Mouse (Mus musculus) spleen, embryonic (tissue): ENCODE data around the gene Ubac2.

Source experiments
- CTCF ChIA-PET: fragments of 350-600 bp; sonication (Branson Sonifier 250); formaldehyde crosslinking; loops from one replicate; lab custom pipeline; 2022; lab: Charles Lee

The Ubac2 gene

DNA sequence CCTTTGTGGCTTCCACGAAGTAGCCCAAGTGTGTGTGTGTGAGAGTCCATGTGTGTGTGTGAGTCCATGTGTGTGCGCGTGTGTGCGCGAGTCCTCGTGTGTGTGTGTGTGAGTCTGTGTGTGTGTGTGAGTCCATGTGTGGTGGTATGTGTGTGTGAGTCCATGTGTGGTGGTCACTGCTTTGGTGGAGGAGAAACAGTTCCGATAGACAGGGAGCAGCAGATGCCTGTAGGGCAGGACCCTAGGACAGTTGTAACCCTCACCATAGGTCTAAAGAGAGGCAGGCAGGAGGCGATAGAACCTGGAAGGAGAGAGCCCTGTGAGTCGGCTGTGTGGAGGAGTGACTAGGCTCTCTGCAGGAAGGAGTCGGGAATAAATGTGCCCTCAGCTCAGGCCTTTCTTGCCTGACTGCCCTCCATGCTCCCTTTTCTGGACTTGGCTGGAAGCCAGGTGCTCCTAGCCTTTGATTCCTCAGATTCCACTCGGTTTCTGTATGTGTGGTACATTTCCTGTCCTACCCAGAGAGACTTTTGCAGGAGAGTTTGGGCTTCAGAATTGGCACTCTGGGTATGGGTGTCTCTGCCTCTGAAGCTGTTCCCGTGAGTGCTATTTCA lies 42.2 kb downstream of the Ubac2 start:
- CTCF ChIA-PET, result no interaction called here

DNA sequence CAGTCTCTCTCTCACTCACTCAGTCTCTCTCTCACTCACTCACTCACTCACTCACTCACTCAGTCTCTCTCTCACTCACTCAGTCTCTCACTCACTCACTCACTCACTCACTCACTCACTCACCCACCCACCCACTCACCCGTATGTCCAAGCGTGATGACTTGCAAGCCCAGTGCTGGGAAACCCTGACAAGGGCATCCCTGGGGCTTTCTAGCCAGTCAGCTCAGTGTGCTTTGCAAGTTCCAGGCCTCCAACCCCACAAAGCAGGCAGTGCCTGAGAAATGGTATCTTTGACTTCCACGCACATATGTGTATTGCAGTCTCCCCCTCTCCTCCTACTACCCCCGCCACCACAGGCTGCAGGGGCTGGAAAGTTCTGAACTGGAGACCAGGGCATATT lies 43.6 kb downstream of the Ubac2 start:
- CTCF ChIA-PET, result interaction anchor here (0.6 kb wide), 1 partner anchor 965 kb away, joined by 4 read pairs; no protein-coding TSS in a partner anchor

DNA sequence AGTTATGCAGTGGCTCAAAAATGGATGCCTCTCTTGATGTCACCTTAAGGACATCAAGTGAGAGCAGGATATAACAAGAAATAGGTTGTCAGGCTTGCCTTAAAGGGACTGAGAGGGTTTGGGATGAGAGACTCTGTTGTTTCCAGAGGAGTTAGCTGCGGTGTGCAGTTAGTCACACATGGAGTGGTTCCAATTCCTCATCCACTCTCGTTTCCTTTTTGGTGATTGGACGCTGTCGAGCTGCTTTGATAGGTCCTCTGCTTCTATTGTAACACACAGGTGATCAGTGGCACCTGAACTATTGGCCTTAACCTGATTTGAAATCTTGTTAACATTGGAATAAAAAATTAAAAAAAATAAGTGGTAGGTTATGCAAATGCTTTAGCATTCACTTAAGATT lies 44.3 kb downstream of the Ubac2 start:
- CTCF ChIA-PET, result no interaction called here

DNA sequence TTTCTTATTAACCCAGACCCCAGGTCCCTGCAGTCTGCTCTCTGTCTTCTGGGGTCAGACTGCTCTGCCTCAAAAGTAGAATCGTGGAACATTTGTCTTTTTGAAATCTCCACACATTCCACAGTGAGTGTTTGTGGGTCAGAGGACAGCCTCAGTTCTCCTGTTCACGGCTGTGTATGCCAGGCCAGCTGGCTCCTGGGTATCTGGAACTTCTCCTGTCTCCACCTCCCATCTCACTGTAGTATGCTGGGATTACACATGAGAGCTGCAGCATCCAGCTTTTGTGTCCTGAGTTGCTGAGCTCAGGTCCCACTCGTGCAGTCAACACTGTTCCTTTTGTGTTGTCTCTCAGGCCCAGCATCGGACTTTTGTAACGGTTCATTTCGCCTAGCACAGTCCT lies 46.5 kb downstream of the Ubac2 start:
- CTCF ChIA-PET, result no interaction called here

DNA sequence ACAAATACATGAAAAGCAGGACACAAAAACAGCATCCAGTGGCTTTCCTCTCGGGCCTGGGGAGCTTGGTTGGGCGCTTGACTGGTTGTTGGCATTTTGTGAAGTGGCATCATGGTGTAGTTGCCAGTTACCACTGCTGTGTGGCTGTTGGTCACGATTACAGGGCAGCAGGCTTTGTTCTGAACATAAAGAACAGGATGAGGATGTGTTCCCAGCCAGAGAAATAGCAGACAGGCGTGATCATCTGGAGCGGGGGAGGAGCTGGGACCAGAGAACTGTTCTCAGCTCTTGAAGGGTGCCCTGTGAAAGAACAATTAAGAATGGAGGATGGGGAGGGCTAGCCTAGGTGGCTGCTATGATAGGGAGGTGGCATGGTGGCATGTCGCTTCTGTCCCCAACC lies 48.5 kb downstream of the Ubac2 start:
- CTCF ChIA-PET, result interaction anchor here (1.6 kb wide), 1 partner anchor 138 kb away, joined by 4 read pairs; no protein-coding TSS in a partner anchor

DNA sequence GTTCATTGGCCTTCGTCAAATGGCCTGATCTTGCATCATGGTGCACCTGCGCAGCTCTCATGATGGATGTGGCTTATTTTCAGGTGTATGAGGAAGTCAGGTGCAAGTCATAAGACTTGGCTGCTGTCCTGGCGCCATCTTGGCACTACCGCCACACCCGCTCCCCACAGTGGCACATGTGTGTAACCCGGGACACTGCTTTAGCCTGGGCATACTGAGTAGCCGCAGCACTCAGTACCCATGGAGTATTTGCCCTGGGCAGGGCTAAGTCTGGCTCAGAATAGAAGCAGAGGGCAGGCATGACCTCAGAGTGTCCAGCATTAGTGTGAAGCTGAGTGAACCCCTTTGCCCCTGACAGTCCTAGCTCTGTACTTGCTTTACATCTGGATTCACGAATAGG lies 49.0 kb downstream of the Ubac2 start:
- CTCF ChIA-PET, result interaction anchor here (1.6 kb wide), 1 partner anchor 138 kb away, joined by 4 read pairs; no protein-coding TSS in a partner anchor

DNA sequence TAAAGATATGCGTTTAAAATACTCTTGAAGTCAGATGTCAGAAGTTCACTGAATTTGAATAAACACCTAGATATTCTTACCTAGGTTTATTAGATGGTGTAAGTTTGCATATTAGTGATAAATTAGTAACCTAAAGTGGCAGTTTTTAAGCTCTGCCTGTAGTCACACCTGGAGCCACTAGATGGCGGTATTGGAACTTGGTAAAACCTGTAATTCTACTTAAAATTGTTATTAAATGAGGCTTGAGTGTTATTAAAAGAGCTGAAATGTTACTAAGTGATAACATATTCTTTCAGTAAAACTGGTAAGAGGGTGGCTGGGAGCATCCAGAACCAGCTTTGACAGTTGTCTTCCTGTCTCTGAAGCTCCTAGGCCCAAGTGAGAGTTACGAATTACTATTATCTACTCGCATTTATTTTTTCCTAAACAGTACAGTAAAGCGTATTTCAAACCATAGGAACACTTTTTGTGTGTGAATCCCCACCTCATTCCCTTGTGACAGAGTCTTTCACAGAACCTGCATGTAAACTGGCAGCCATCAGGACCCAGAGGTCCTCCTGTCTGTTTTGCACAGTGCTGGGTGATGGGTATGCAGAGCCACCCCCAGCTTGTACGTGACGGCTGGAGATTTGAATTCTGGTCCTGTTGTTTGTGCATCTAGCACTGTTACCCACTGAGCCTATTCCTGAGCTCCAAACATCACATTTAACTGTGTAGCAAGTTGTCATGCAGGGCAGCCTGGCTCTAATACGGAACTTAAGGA lies 50.1 kb downstream of the Ubac2 start:
- CTCF ChIA-PET, result interaction anchor here (0.6 to 1.5 kb wide), 8 partner anchors 13 to 223 kb away, joined by 3 to 6 read pairs (median 4); partner anchors contain the start of gene Gpr183

DNA sequence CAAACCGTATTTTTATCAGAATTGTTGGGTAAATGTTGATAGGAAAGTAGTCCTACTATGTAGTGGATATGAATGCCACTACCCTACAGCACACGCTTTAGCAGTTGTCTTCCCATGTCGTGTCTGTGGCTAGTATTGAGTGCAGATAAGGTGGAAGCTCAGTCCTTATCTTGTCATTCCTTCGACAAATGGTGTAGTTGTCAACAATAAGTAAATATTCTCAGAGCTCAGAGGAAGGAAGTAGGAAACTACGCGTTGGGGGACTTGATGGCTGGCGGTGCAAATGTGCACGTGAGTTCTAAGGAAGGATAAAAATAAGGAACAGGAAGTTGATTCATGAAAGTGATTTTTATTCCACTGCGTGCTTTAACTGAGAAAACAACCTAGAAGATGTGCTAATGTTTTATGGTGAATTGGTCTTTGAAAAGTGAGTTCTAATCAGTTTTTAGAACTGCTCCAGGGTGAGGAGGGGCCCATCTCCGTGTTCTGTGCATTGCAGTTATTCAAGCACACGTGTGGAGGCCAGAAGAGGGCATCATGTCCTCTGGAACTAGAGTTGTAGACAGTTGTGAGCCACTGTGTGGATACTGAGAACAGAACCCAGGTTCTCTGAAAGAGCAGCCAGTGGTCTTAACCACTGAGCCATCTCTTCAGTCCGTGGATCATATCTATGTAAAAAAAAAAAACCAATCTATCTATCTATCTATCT lies 51.0 kb downstream of the Ubac2 start:
- CTCF ChIA-PET, result interaction anchor here (0.7 to 1.5 kb wide), 8 partner anchors 12 to 201 kb away, joined by 3 to 6 read pairs (median 3); partner anchors contain the start of gene Gpr183

DNA sequence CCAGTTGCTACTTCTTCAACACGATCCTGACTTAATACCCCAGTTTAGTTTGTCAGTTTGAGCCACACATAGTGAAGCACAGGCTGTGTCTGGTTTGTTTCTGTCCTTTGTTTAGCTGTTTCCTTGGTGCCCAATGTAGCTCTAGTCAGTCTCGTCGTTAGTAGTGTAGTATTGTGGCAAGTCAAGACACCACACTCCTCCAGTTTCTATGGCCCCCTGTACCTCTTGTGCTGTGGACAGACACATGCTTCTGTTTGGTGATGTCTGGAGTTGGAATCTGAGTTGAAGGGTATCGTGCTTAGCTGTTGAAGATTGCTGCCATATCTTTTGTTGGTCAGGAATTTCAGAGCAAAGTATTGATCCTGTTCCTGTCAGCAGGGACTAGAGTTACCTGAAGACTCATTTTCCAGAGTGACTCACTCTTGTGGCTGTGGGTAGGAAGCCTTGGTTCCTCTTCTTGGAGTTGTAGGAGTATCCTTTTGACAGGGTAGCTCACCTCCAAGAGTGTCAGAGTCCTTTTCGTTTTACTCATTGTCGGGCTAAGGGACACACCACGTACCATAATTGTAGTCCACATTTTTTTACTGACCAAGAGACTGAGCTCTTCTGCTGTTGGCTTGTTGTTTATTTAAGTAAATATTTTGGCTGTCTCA lies 52.4 kb downstream of the Ubac2 start:
- CTCF ChIA-PET, result interaction anchor here (0.6 to 0.7 kb wide), 3 partner anchors 14 to 202 kb away, joined by 3 to 5 read pairs (median 4); no protein-coding TSS in a partner anchor

DNA sequence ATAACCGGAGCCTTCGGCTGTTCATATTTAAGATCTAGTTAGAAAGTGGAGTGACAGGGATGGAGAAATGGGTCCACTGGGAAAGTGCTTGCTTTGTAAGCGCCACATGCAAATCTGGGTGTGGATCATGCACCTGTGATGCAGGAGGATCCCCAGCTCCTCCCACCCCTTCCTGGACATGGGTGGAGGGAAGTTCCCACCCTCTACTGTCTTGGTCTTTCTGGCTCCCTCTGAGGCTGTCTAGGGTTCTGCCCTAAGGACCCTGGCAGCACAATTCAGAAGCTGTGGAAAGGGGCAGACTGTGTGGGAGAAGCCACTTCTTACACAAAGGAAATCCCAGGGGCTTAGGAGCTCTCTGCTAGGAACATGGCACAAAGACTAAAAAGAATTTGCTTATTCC lies 53.2 kb downstream of the Ubac2 start:
- CTCF ChIA-PET, result interaction anchor here (0.5 to 0.6 kb wide), 2 partner anchors 46 to 119 kb away, joined by 3 to 6 read pairs; no protein-coding TSS in a partner anchor

DNA sequence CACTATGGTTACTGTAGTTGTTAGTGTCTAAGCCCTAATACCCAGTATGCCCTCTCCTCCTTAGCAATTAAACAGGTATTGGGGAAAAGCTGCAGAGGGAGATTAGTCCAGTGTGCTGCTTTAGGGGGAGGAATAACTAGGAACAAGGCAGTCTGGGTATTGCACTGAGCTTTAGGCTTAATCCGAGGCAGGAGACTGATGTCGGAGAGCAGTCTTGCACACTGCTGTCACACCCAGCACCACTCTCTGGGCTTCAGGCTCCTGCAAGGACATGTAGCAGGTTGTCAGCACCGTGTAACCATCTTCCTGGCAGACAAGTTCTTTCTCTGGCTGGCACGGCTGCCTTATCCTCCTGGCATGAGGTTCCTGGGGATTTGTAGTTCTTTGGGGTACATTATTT lies 53.8 kb downstream of the Ubac2 start:
- CTCF ChIA-PET, result interaction anchor here (0.5 to 0.6 kb wide), 2 partner anchors 46 to 119 kb away, joined by 3 to 6 read pairs; no protein-coding TSS in a partner anchor

DNA sequence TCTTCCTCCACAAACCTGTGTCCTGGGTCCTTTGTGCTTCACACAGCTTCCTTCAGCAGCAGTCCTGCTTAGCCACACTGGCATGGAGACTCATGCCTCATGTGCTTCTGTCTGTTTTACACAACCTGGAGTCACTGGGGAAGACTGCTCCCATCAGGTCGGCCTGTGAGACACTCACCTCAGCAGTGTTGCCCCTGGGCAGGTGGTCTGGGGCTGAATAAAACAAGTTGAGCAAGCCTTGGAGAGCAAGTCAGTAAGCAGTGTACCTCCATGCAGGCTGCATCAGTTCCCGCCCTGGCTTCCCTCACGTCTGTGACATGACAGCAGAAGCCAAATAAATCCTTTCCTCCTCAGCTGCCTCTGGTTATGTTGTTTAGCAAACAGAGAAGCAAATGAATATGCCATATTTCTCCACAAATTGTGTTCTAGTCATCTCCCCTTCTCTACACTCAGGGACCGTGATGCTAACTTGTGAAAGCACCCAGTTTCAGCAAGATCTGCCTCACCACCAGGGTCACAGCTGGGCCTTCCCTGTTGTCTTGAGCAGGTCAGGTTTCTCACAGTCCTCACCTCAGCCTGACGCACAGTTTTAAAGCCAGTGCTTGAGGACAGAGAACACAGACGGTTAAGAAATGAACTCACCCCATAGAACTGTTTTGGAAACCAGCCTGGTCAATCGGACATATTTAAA lies 55.6 kb downstream of the Ubac2 start:
- CTCF ChIA-PET, result interaction anchor here (0.8 kb wide), 1 partner anchor 14 kb away, joined by 3 read pairs; no protein-coding TSS in a partner anchor

DNA sequence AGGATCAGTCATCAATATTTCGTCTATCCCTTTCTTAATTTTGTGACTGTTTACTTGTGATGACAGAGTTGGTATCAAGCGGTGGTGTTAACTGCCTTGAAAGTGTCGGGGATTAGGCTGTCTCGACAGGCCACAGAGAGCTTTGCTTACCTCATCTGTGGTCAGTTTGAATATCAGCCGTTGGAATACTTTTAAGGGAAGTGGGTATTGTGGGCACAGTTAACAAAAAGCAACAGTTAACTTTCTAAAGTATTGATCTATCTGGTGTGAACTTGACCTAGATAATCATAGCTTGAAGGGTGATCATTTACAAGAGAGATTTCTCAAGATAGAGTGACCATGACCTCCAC lies 56.2 kb downstream of the Ubac2 start:
- CTCF ChIA-PET, result no interaction called here

DNA sequence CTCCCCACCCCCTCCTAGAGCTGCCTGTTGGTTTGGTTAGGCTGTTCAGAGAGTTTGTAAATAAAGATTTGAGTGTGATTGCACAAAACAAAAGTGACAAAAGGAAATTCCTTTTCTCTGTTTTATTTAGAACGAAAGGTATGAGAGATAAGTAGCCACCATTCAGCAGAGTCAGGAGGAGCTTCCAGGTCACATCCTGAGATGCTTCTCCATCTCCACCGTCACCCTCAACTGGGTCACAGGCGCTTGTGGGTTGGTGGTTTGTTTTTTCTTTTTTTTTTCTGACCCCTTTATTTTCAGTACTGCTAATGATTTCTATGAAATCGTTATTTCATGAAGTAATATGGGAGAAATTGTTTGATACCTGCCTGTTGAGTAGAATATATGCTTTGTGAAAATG lies 57.9 kb downstream of the Ubac2 start:
- CTCF ChIA-PET, result no interaction called here

DNA sequence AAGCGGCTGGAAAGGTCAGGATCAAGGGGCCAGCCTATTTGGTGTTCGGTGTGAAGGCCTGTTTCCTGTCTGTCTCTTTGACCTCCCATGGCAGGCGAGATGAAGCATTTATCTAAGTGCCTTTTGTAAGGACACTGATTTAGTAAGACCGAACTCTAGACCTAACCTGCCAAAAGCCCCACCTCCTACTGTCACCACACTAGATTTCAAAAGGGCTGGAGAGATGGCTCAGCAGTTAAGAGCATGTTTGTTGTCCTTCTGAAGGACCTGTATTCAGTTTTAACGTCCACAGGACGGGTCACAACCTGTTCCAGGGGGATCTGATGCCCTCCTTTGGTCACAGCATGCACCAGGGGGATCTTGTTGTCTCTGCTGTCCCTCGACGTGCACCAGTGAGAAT lies 58.4 kb downstream of the Ubac2 start:
- CTCF ChIA-PET, result no interaction called here

DNA sequence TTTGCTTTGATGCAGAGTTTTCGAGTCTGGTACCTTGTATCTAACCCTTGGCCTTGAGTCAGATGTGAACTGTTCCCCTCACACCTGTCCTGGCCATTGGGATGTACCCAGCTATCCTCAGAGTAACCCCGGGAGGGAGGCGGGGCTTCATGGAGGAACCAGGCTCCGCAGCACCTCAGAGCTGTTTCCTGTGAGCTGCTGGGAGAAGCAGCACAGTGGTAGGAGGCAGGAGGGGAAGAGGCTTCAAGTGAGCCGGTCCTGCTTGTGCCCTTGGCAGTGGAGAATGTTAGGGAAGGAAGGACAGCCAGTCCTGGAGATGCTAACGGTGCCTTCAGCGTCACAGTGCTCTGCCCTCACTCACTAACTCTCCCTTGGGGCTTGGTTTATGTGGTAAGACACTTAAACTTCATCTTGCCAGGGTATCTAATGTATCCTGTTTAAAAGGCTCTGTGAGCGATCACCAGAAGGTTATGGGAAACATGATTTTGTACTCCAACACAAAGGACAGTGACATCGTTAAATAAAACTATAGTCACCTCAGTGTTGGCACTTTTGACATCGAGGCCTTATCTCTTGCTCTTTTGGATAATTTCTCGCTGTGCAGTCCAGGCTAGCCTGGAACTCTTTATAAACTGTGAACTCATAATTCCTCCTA lies 59.3 kb downstream of the Ubac2 start:
- CTCF ChIA-PET, result interaction anchor here (0.6 kb wide), 1 partner anchor 988 kb away, joined by 4 read pairs; no protein-coding TSS in a partner anchor

DNA sequence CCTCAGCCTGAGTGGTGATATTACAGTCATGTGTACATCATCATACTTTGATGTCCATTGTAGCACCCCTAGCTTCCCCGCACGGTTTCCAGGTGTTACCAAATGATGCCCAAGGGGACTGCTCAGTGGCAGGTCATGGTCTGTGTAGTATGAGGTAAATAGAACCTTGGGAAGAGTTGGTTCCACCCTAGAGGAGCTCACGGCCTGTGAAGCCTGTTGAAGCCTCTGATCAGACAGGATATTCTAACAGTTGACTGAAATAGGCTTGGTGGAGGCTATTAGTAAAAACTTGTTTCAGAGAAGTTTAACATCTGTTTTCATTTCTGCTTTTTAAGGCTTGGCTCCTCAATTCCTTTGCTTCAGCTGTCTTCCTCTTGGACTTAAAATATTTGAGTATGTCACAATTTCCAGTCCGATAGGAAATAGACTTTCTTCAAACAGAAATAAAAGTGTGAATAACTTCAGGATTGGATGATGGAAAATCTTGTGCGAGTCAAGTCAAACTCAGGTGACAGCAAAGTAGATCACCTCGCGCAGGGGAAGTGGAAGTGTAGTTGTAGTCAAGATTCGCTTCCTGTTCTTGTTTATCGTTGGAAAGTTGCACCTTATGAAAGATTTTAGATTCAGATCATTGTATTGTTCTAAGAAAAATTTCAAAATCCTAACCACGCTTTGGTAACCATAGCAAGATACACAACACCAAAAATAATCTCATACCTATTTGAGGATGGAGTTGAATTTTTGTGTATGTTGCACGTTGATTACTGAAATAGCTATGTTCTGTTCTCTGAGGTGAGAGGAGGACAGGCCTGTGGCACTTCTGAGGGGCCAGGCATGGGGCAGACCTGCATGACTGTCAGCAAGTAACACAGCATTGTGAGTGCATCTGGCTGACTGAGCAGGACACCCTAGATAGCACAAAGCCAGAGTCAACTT lies 60.1 kb downstream of the Ubac2 start:
- CTCF ChIA-PET, result interaction anchor here (0.5 to 1.4 kb wide), 3 partner anchors 27 to 988 kb away, joined by 4 to 11 read pairs (median 7); partner anchors contain the start of gene Gpr183

DNA sequence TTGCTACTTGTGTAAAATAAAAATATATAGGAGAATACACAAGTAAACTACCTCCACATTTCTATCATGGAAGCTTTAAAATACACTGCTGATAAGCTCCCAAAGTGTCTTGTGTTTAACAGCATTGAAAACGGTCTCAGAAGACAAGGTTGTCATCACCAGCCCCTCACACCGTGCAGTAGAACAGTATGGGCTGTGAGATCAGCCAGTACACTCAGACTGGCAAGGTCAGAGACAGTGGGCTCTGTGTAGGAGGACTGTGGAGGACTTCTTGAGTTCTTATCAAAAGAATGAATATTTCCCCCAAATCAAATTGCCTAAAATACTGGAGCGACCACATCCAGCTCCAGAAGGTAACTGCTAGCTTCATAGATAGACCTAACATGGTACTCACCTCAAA lies 61.2 kb downstream of the Ubac2 start:
- CTCF ChIA-PET, result interaction anchor here (0.5 to 1.4 kb wide), 5 partner anchors 15 to 119 kb away, joined by 3 to 11 read pairs (median 3); partner anchors contain the start of gene Gpr183

DNA sequence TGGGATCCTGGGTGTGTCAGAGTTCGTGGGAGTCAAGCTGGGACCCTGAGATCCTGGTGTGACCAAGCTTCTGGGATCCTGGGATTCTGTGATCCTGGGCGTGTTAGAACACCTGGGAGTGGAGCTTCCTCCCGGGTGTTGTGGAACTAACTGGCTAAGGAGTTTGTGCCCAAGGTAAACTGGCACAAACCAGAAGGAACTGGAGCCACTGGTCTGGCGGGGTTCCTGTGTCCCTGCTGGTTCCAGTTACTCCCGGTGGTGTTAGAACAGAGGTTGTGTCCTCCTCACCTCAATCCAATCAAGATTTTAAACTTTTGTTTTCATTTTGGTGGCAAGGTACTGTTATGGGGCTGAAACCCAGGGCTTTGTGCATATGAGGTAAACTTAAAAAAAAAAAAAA lies 67.7 kb downstream of the Ubac2 start:
- CTCF ChIA-PET, result interaction anchor here (0.6 to 1.0 kb wide), 3 partner anchors 9 to 593 kb away, joined by 3 to 10 read pairs (median 5); no protein-coding TSS in a partner anchor
